Mouse (Mus musculus) CH12.LX (cell line): ENCODE results near the gene Tent4b. TPM values are rescaled to one million over a fixed set of nuclear protein-coding genes. Genes with fewer than 3 reads are reported as not detected.
A peak's percentile ranks its signal among the peaks of the same experiment; 100 is the strongest.

Source experiments
- DNase-seq: peaks from one replicate; pipeline ENCODE4 v3.0.0-alpha.2; 2013; ENCODE audit errors: extremely low read depth
- H3K27ac ChIP-seq: 2 replicates; pipeline ENCODE4 v1.5.1; 2012; ENCODE audit warnings: low read depth, mild to moderate bottlenecking, control low read depth, moderate library complexity; ENCODE audit not compliant: insufficient read depth
- H3K27me3 ChIP-seq: replicated peaks from 2 replicates; pipeline ENCODE3; 2012; ENCODE audit warnings: inconsistent platforms
- H3K36me3 ChIP-seq, 2 experiments: replicated peaks in 1 of 2; 2 replicates each; pipeline versions ENCODE3 to v1.6.1; 2012; ENCODE audit warnings: inconsistent platforms in 1 of 2, low read length in 1 of 2, mild to moderate bottlenecking in 1 of 2, mixed read lengths in 1 of 2, moderate library complexity in 1 of 2; ENCODE audit not compliant: control insufficient read depth in 1 of 2, insufficient read depth in 1 of 2
- H3K4me1 ChIP-seq, 2 experiments: 2 replicates each; pipeline ENCODE4 v1.6.1; 2012; ENCODE audit warnings: inconsistent platforms in 1 of 2, moderate library complexity in 1 of 2; ENCODE audit not compliant: insufficient read depth in 2 of 2, control insufficient read depth in 1 of 2
- H3K4me2 ChIP-seq: 2 replicates; pipeline ENCODE4 v1.6.1; 2012; ENCODE audit warnings: low read depth, mild to moderate bottlenecking, control low read depth; ENCODE audit not compliant: poor library complexity, insufficient read depth, severe bottlenecking
- H3K4me3 ChIP-seq, 3 experiments: fragments of 150-350 bp in 1 of 3; sonication (generic) in 1 of 3; replicated peaks in 1 of 3; 2 replicates each; pipeline versions ENCODE3 to v1.5.1; 2011 to 2012; ENCODE audit warnings: low read depth in 2 of 3, low read length in 2 of 3, mild to moderate bottlenecking in 2 of 3, moderate library complexity in 2 of 3, control low read depth in 1 of 3, improper control_type of control experiment in 1 of 3, inconsistent platforms in 1 of 3, mixed read lengths in 1 of 3; ENCODE audit not compliant: poor library complexity in 1 of 3
- H3K79me2 ChIP-seq: replicated peaks from 2 replicates; pipeline ENCODE4 v1.6.1; 2012; ENCODE audit warnings: mild to moderate bottlenecking, moderate library complexity; ENCODE audit not compliant: control insufficient read depth, poor library complexity, insufficient read depth, severe bottlenecking; ENCODE audit errors: extremely low read depth
- H3K9ac ChIP-seq: 2 replicates; pipeline ENCODE4 v1.6.1; 2012; ENCODE audit warnings: low read depth, mild to moderate bottlenecking, control low read depth, moderate library complexity; ENCODE audit not compliant: insufficient read depth
- H3K9me3 ChIP-seq: replicated peaks from 2 replicates; pipeline ENCODE3; 2012; ENCODE audit warnings: low read length, inconsistent platforms, mixed read lengths
- BHLHE40 ChIP-seq: IDR thresholded peaks from 2 replicates; pipeline ENCODE4 v1.6.1; 2011; ENCODE audit warnings: mild to moderate bottlenecking, low read depth, low read length, improper control_type of control experiment
- CHD1 ChIP-seq: IDR thresholded peaks from 2 replicates; pipeline ENCODE4 v1.6.1; 2012; ENCODE audit warnings: low read depth, low read length, improper control_type of control experiment, inconsistent platforms
- CTCF ChIP-seq, 2 experiments: IDR thresholded peaks in 1 of 2; conservative IDR thresholded peaks in 1 of 2; 2 replicates each; pipeline ENCODE4 v1.5.1; 2011 to 2012; ENCODE audit warnings: low read depth in 2 of 2, low read length in 2 of 2, improper control_type of control experiment in 1 of 2, inconsistent platforms in 1 of 2, mild to moderate bottlenecking in 1 of 2, moderate library complexity in 1 of 2
- E2F4 ChIP-seq: IDR thresholded peaks from 2 replicates; pipeline ENCODE4 v1.6.1; 2011; ENCODE audit warnings: low read depth, low read length, improper control_type of control experiment; ENCODE audit not compliant: insufficient replicate concordance
- ELF1 ChIP-seq: IDR thresholded peaks from 2 replicates; pipeline ENCODE4 v1.6.1; 2014; ENCODE audit warnings: low read depth, mild to moderate bottlenecking, inconsistent platforms, low read length, improper control_type of control experiment
- EP300 ChIP-seq: IDR thresholded peaks from 2 replicates; pipeline ENCODE4 v1.6.1; 2011; ENCODE audit warnings: low read length, improper control_type of control experiment
- ETS1 ChIP-seq: conservative IDR thresholded peaks from 2 replicates; pipeline ENCODE4 v1.6.1; 2012; ENCODE audit warnings: low read depth, mild to moderate bottlenecking, inconsistent platforms, low read length, improper control_type of control experiment, moderate library complexity
- HCFC1 ChIP-seq: IDR thresholded peaks from 2 replicates; pipeline ENCODE4 v1.6.1; 2012; ENCODE audit warnings: low read depth, mild to moderate bottlenecking, inconsistent platforms, low read length, improper control_type of control experiment
- JUN ChIP-seq: IDR thresholded peaks from 2 replicates; pipeline ENCODE4 v1.6.1; 2011; ENCODE audit warnings: low read depth, mild to moderate bottlenecking, low read length, improper control_type of control experiment, moderate library complexity; ENCODE audit not compliant: insufficient read depth
- MAX ChIP-seq: IDR thresholded peaks from 2 replicates; pipeline ENCODE4 v1.6.1; 2011; ENCODE audit warnings: low read length, improper control_type of control experiment
- MAZ ChIP-seq: IDR thresholded peaks from 2 replicates; pipeline ENCODE4 v1.6.1; 2012; ENCODE audit warnings: low read depth, mild to moderate bottlenecking, inconsistent platforms, low read length, improper control_type of control experiment, moderate library complexity
- MEF2A ChIP-seq: IDR thresholded peaks from 2 replicates; pipeline ENCODE4 v1.6.1; 2014; ENCODE audit warnings: low read depth, mild to moderate bottlenecking, inconsistent platforms, low read length, improper control_type of control experiment, borderline replicate concordance
- MXI1 ChIP-seq: IDR thresholded peaks from 2 replicates; pipeline ENCODE4 v1.6.1; 2011; ENCODE audit warnings: mild to moderate bottlenecking, low read depth, low read length, improper control_type of control experiment
- RAD21 ChIP-seq: IDR thresholded peaks from 2 replicates; pipeline ENCODE4 v1.6.1; 2011; ENCODE audit warnings: low read depth, mild to moderate bottlenecking, low read length, improper control_type of control experiment, moderate library complexity
- SIN3A ChIP-seq: IDR thresholded peaks from 2 replicates; pipeline ENCODE4 v1.6.1; 2012; ENCODE audit warnings: low read length, improper control_type of control experiment, inconsistent platforms
- SMC3 ChIP-seq: IDR thresholded peaks from 2 replicates; pipeline ENCODE4 v1.6.1; 2011; ENCODE audit warnings: low read depth, low read length, improper control_type of control experiment
- UBTF ChIP-seq: IDR thresholded peaks from 2 replicates; pipeline ENCODE4 v1.6.1; 2012; ENCODE audit warnings: low read depth, mild to moderate bottlenecking, inconsistent platforms, low read length, improper control_type of control experiment, moderate library complexity
- USF1 ChIP-seq: IDR thresholded peaks from 2 replicates; pipeline ENCODE4 v1.6.1; 2014; ENCODE audit warnings: low read depth, mild to moderate bottlenecking, inconsistent platforms, low read length, improper control_type of control experiment
- ZKSCAN1 ChIP-seq: IDR thresholded peaks from 2 replicates; pipeline ENCODE4 v1.6.1; 2012; ENCODE audit warnings: low read depth, inconsistent platforms, low read length, improper control_type of control experiment, borderline replicate concordance
- ZMIZ1 ChIP-seq: IDR thresholded peaks from 2 replicates; pipeline ENCODE4 v1.6.1; 2012; ENCODE audit warnings: low read depth, mild to moderate bottlenecking, inconsistent platforms, low read length, improper control_type of control experiment
- dilution Hi-C: fragments of 300-500 bp; cut with MboI; formaldehyde crosslinking; loops from 2 replicates; pipeline ENCODE4 v1.14.3; 2020; ENCODE audit warnings: low sequenced_read_pairs; ENCODE audit not compliant: extremely low pct_unique_long_range_greater_than_20kb, extremely low pct_ligation_motif_present
- in situ Hi-C: fragments of 300-500 bp; cut with MboI; formaldehyde crosslinking; loops from 3 replicates; pipeline ENCODE4 v1.14.3; 2019; ENCODE audit warnings: low sequenced_read_pairs, low pct_ligation_motif_present, low pct_unique_long_range_greater_than_20kb, mixed read lengths
- polyA plus RNA-seq: library from polyadenylated mRNA; unstranded; fragments of >175 nt; gene quantifications from 2 replicates; pipeline ENCODE4 v1.2.1, GENCODE M21; 2012; ENCODE audit warnings: low read depth; ENCODE audit not compliant: insufficient read length
- total RNA-seq, 2 experiments: library from RNA; depleted of rRNA; stranded (reverse); fragments of 300-350 nt in 1 of 2; fragments of >200 nt in 1 of 2; gene quantifications; 2 replicates each; pipeline ENCODE4 v1.2.3; 2012 to 2014

Tent4b gene
- total and polyA plus RNA-seq, 3 experiments, result 20.1 to 37.8 (median 27.9) TPM

DNA sequence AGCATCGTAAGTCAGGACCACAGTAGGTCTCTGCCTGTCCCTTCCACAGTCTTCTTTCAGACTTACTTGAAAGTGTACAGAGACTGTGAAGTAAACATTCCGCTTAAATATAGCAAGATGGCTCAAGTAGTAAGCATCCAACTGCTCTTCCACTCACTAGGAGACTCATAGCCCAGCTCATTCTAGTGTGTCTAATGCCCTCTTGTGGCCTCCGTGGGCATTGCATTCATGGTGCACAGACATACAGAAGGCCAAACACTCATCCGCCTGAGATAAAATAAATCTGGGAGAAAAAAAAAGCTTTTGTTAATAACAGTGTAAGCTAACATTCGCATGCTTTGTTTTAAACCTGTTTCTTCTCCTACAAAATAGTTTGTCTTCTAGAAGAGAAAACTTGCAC, 37.6 kb upstream of the Tent4b start:
- no peaks in the 10 kb centered on the region for H3K4me1 ChIP-seq
- dilution Hi-C loops, result no loop called here
- peaks cover 65 to 92% of the 10 kb centered on the region in 2 experiments for H3K36me3 ChIP-seq

DNA sequence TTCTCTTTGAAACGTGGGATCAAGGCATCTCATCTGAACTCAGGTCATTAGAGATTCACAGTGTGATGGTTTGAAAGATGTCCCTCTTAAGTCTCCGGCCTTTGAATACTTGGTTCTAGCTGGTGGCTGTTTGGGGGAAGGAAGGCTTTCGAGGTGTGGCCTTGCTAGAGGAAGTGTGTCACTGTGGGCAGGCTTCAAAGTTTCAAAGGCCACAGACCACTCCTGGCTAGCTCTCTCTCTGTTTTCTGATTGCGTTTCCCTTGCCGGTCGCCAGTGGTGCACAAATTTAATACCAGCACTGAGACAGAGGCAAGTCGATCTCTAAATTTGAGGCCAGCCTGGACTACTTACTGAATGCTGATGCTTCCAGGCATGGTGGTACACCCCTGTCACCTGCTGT, 23.7 kb upstream of the Tent4b start:
- Histone ChIP-seq H3K4me2 (no peak overlapping the region), H3K9me3 (no peaks in the 10 kb centered on the region), H3K9ac (no peak overlapping the region), H3K4me3 (no peak overlapping the region), H3K27ac (no peak overlapping the region), H3K36me3 (peaks cover 14 to 46% of the 10 kb centered on the region in 2 experiments), H3K27me3 (no peaks in the 10 kb centered on the region), H3K4me1 (peaks cover 0 to 4% of the 10 kb centered on the region in 2 experiments; a peak in 1 of 4 replicates), H3K79me2 (no peaks in the 10 kb centered on the region)
- no peak for TF ChIP-seq CHD1
- no peak for TF ChIP-seq ZKSCAN1
- no peak for TF ChIP-seq MAX
- no peak for TF ChIP-seq ZMIZ1
- no peak for TF ChIP-seq MEF2A
- no peak for DNase-seq
- dilution Hi-C loops (no loop called here), in situ Hi-C loops (no loop called here)

More for the DNA sequence above, 37.6 kb upstream of the Tent4b start:
- no peaks in the 10 kb centered on the region for H3K79me2 ChIP-seq
- no peaks in the 10 kb centered on the region for H3K9me3 ChIP-seq
- no peak overlapping the region for H3K27ac ChIP-seq
- no peak overlapping the region for H3K4me2 ChIP-seq
- H3K4me3 ChIP-seq, result no peak overlapping the region
- DNase-seq, result peak; percentile 74
- in situ Hi-C loops, result no loop called here
- no peak overlapping the region for H3K9ac ChIP-seq
- TF ChIP-seq EP300 (no peak), CTCF (conservative IDR thresholded peaks at IDR 0.05 in 1 of 2, IDR thresholded peaks at IDR 0.05 in 1 of 2; ENCODE audit: low read depth in 2 of 2, low read length in 2 of 2) (peak; percentile 82 to 88), UBTF (no peak), SMC3 (peak; percentile 57), ETS1 (no peak), MXI1 (no peak), BHLHE40 (no peak), HCFC1 (no peak), JUN (no peak), USF1 (no peak), SIN3A (no peak), E2F4 (no peak), ELF1 (no peak), RAD21 (peak; percentile 64), MAZ (no peak)
- H3K27me3 ChIP-seq, result no peaks in the 10 kb centered on the region
